Mouse (Mus musculus): Measurements from ENCODE around the gene 1810037I17Rik. TPM values are rescaled to one million over a fixed set of nuclear protein-coding genes. Genes with fewer than 3 reads are reported as not detected.
A peak's percentile ranks its signal among the peaks of the same experiment; 100 is the strongest.

Gene 1810037I17Rik
- 73.1 and 86.1 TPM in 2 replicates for polyA plus RNA-seq (2012; rRNA removed)

DNA sequence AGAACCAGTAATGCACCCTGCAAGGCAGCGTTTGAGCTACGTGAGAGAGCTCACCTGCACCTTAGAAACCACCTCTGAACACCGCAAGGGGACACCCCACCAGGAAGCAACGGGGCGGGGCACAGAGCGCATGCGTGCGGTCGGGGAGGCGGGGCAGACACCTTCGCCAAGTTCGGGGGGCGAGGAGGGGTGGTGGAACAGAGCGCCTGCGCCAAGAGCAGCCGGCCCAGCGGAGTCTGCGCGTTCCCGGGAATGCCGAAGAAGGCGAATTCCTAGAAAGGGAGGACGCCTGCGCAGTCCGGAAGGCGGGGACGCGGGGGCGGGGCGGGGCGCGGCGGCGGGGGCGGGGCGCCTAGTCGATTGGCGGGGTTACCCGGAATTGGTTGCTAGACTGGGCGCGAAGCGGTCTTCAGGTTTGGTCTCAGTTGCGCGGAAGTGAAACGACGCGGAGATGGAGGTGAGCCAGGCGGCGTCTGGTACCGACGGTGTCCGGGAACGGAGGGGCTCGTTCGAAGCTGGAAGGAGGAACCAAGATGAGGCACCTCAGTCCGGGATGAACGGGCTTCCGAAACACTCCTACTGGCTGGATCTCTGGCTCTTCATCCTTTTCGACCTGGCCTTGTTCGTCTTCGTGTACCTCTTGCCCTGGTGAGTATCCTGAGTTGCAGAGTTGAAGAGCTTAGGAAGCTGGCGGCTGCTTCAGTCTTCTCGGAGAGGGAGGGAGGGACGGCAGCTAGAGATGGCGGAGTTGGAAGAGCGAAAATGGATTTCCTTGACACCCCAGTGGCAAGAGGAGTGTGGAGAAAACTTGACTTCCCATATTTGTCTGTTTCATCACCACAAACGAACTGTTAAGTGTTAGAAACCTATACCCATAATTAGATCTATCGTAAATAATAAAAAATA, at the start of gene 1810037I17Rik:
1810037I17Rik (plus strand) TSS at position 195 of the 906 bp plus-strand sequence.
- DNase-seq (ENCODE audit: low spot score), result peak; percentile 98

DNA sequence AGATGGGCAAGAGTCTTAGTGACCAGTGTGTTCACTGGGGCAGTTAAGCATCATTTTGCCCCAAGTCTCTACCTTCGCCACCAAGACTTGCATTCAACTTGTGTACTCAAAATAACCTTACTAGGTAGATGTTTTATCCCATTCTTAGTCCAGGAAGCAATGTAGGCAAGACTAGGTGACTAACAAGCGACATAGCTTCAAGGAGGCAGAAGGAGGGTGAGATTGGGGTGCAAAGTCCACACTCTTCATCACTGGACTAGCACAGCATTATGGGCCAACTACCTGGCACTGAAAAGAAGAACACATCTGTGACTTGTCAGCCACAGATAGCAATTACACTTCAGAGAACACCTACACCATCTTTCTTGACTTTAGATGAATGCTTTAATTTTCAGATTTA, 47.1 kb upstream of the 1810037I17Rik start:
- DNase-seq (ENCODE audit: low spot score), result no peak

DNA sequence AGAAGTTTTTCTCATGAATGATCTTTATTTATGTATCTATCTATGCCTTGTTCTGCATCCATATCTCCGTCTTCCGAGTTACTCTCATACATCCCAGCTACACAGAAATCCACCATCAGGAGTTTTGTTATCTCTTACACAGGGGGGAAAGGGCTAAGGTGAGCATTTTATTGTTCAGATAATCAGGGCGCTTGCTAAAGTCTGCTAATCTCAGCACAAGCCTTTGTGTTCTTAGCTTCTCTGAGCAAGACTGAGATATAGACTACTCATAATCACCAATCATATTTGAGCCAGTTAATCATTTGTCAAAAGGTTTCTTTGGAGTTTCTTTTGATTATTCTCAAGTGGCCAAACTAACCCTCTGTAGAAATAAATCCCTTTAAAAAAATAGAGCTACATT, 46.5 kb upstream of the 1810037I17Rik start:
- DNase-seq (ENCODE audit: low spot score), result no peak

DNA sequence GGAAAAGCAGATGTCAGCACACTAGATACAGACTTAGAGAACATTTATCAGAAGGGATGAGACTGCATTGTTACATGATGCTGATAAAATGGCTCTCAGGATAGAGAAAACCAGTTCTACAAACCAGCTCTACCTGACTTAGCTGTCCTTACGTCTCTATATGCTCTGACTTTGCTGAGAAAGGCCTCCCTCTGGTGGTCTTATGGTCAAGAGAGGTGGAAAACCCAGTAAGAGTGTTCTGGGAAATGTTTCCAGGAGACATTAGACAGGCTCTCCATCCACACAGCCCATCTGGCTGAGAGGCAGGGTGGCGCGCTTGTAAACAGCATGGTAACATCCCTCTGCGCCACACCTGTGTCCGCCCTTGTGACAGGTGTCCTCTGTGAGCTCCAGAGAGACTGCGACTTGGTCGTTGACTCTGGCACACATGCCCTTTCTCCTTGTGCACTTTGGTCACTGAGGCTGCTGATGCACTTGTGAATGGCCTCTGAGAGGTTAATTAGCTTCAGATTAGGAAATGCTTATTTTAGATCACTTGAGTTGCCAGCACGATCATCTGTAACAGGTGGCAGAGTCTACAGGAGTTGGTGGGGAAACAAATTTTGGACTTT, 45.2 kb upstream of the 1810037I17Rik start:
- no peak for DNase-seq (ENCODE audit: low spot score)

DNA sequence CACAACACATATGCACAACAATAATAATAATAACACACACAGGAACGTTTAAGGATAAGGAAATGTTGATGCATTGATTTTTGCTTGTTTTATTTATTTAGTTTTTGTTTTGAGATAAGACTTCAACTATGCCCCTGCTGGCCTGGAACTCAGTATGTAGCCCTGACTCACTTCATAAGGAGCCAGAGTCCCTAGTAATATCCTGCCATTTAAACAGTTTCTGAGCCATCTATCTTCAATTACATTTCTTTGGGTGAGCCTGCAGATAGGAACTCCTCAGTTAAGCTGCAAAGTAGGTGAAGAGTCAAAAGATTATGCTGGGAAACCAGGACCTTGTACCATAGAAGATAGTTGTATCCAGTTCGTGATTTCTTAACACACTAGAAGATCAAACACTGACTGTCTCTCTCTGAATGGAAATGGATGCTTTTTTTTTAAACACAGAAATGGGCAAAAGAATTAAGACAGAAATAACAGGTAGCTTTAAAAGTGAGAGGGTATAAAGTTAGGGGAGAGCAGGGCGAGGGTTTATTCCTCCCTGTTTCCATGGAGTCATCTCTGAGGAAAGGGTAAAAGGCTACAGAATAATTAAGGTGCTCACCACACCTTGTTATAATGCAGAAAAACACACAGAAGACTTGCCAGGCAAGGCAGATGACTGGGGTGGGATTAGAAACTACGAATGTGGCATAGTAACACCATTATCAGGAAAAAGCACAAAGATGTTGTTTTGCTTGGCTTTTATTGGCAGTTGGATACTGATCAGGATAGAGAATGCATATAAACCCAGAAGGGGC, 36.3 kb upstream of the 1810037I17Rik start:
- no peak for DNase-seq (ENCODE audit: low spot score)

DNA sequence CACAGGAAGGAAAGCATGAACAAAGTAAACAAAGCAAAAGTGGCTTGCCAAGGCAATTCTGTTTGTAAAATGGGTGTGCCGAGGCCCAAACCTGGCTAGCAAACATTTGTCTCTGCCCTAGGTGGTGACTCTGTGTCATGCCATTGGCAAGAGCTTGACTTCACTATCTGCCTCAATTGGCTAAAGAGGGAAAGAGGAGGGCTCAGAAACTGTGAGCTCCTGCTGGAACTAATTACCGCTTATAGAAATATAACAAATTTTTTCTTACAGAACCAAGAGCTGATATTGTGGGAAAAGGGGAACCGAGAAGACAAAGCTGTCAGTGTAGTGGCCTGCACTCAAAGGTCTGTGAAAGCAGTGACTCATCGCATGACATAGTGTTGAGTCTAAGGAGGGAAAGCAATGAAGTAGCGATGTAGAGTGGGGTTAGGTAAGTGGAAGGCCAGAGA, 35.6 kb upstream of the 1810037I17Rik start:
- DNase-seq (ENCODE audit: low spot score), result no peak

DNA sequence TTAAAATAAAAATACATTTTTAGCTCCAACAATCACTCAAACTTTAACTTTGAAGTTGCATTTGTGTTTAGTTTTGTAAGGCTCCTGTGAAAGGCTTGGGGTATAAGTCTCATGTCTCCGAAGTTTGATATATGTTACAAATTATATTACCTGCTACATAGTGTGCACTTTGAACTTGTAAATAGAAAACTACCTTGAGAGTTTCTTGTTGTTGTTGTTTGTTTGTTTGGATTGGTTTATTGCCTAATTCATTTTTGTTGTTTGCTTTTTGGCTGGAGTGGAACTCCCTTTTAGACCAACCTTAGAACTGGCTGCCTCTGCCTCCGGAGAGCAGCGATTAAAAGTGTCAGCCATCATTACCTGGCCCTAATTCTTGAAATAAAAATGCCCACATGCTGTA, 29.2 kb upstream of the 1810037I17Rik start, which contains the start of gene Fabp2:
Fabp2 (plus strand) TSS at position 301 of the 400 bp plus-strand sequence.
- no peak for DNase-seq (ENCODE audit: low spot score)

DNA sequence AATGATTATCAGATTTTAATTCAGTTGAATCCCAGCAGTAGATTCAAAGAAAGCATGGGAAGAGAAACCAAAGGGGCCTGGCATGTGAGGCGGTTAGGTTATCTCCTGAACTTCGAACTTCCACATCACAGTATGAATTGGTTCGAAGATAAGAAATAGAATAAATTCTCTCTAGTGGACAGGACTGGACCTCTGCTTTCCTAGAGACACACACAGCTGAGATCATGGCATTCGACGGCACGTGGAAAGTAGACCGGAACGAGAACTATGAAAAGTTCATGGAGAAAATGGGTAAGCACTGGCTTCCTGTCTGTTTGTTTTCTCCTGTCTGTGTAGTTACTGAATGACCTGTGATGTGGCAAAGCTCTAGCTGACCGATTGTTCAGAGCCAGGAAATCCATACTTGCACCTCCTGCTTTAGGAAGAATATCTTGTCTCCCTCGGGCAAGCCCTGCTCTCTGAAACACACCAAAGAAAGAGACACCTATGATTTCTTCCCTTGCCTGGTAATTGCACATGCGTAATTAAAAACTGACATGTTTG, 28.7 kb upstream of the 1810037I17Rik start:
- no peak for DNase-seq (ENCODE audit: low spot score)

DNA sequence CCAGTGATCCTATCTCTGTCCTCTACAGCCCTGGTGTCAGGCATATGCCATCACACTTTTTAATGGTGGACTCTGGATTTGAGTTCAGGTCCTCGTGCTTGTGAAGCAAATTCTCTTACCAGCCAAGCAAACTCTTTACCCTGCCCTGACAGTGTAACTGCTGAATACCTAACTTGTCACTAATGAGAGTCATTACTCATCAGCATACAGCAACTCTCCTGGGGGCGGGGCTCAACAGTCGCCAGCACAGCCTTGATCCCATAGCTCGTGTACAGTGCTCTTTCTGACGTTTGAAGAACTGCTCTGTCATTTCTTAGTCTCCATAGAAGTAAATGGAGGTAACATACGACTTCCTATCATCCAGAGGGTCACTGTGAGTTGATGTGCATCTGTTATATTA, 25.7 kb upstream of the 1810037I17Rik start:
- DNase-seq (ENCODE audit: low spot score), result no peak

DNA sequence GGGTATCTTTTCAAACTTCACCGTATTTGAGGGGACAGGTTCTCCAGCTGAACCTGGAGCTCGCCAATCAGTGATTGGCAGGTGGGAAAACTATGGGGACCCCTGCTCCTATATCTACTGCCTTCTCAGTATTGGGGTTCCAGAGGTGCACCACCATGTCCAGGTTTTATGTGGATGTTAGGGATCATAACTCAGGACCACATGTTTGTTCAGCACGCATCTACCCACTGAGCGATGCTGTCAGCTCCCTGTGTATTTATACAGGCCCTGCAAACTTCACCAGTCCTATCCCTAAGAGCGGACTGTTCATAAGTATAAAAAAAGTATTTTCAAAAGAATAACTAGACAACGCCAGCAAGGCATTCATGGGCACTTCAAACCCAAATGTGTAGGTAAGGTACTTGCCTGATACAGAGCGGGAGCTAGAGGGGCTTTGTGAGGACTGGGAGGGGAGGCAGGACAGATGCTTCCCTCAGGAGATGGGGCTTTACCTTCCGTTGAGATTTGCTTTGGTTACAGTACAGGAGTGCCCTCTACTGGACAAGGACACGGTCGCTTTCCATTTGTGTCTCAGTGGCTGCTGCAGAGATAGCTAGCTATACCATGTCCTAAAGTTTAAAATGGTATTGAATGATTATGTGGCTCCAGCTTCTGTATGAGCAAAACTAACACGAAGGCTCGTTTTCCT, 20.1 kb upstream of the 1810037I17Rik start:
- no peak for DNase-seq (ENCODE audit: low spot score)

DNA sequence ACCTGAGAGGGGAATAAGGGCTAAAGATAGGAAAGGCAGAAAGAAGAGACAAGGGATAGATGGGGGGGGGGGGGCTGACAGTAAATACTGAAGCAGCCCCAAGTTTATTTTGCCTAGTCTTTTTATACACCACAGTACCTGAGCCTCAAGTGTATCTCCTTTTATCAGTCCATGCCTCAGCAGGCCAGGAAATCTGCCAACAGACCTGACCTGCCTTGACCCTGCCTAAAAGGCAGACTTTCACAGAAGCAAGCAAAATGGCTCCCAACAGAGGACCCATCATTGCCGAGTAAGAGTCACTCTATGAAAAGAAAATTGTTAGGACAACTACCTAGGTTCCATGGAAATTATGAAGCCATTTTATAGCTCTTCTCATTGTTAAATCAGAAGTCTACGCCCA, 16.2 kb upstream of the 1810037I17Rik start:
- no peak for DNase-seq (ENCODE audit: low spot score)

DNA sequence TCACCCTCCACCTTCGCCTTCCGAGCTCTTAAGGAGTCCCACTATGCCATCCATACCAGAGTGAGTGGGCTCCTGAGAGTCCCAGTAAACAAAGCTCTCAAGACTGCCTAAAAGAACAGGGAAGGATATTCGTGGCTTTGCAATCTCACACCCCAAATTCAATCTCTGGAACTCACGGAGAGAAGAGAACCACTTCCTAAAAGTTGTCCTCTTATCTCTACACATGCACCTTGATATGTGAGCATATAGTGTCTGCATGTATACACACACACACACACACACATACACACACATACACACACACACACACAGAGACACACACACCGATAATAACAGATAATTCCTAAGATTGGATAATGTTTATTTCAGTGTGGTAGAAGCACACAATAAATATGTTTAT, 8.5 kb upstream of the 1810037I17Rik start:
- DNase-seq (ENCODE audit: low spot score), result no peak

DNA sequence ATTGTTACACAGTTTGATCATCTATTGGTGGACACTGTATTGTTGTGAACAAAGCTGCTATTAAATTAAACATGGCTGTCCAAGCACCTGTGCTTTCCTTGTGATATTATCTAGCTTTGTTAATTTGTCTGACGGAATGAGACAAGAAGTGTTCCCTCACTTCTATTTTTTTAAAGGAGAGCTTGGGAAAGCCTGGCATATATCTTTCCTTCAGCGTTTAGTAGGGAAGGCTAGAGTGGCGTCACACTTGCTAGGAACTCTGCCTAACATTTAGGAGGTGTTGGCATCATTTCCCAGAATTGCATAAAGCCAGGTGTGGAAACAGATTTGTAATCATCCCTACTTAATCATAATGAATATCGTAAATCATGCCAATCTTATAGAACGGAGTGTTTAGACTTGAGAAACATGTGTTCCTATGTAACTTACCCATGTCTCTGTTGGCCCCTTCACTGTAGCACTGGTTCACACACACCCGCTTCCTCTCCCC, 7.8 kb upstream of the 1810037I17Rik start:
- DNase-seq (ENCODE audit: low spot score), result no peak

DNA sequence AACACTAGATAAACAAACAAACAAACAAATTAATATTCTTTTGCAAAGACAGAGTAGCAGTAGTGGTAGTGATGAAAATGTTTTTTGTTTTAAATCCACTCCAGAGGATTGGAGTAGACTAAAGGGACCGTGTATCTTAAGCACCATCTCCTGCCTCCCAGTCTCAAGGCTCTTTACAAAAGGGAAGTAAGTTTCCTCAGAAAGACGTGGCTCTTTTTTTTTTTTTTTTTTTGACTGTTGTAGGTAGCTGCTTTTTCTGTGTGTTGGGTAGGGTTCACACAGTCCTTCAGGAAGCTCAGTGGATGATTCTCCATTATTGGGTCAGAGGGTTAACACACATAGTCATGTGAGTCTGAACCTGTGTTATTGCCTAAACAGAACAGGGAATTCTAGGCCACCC, 5.3 kb upstream of the 1810037I17Rik start:
- DNase-seq (ENCODE audit: low spot score), result no peak

DNA sequence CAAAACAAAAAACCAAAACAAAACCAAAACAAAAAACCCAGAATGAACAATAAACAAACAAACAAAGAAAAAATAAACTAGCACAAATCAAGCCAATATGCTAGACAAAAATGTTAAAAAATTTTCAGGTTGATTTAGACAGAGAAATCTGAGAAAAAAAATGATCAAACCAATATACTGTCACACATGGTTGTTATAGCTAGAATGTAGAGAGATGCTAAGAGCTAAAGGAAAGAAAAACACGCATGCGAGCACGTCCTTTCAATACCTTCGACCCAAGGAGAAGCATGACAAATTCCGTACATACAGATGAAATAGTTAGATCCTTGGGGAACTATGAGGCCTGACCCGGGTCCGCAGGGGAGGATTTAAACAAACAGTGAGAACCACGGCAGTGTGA, 4.7 kb upstream of the 1810037I17Rik start, which contains the start of gene Gm10959:
Gm10959 (minus strand) TSS at position 101 of the 400 bp plus-strand sequence.
- no peak for DNase-seq (ENCODE audit: low spot score)

DNA sequence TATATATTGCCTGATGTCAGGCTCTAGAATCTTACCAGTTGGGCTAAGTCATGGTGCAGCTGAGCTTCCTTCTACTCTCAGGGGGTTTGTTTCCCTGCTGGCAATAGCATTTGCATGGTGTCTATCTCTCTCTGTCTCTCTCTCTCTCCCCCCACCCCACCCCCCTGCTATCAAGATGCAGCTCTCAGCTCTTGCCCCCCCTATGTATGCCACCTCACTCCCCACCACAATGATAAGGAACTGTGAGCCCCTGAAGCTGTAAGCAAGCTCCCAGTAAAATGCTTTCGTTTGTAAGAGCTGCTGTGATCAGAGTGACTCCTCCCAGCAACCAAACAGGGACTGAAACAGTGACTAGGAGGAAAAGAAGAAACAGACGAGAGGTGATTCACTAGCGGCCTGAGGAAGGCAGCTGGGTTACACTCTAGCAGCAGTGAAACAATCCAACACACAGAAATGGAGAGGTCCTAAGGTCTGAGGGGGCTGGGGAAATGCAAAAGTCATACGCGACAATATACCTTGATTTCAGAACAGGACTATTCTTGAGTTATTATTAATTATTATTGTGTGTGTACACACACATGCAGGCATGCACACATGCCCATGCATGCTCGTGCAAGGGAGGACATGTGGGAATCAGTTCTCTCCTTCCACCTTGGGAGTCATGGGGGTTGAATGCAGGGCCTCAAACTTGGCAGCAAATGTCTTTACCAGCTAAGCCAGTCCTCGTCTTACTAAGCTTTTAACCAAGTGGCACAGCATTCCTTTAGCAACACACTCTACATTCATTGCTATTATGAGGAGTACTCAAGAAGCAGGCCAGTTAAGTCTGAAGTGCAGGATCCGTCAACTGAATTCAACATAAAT, 3.2 kb upstream of the 1810037I17Rik start:
- DNase-seq (ENCODE audit: low spot score), result peak; percentile 52

DNA sequence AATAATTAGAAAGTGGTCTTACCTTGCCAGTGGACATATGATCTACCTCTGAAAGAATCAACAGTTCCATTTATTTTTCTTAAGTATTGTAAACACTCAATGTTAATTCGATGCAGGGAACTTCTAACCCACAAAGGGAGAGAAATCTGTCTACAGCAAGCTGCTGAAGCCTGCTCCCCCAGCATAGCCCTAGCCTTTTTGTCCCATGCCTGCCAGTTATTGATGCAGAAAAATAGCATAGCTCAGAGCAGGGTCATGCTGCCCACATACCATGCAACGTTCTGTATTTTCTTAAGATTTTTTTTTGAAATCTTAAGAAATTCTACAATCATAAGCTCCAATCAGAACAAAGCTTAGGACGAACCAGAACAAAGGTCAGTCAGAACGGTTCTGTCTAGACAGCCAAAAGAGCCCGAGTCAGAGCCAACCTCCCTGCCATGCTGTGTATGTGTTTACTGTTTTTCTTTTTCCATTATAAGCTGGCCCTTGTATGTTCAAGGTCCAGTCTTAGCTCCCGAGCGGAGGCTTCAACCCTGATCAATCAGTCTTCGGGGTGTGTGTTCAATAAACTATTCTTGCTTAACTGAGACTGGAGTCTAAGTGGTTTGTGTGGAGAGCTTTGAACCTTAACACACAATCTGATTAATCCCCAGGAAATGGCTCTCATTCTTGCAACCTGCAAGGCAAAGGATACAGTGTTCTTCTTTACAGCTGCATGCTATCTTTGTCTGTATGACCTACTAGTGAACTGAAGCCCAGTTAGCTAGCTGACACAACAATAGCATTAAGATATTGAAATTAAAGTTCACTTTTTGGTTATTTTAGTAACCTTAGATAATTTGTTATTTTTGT, 2.1 kb upstream of the 1810037I17Rik start:
- no peak for DNase-seq (ENCODE audit: low spot score)

DNA sequence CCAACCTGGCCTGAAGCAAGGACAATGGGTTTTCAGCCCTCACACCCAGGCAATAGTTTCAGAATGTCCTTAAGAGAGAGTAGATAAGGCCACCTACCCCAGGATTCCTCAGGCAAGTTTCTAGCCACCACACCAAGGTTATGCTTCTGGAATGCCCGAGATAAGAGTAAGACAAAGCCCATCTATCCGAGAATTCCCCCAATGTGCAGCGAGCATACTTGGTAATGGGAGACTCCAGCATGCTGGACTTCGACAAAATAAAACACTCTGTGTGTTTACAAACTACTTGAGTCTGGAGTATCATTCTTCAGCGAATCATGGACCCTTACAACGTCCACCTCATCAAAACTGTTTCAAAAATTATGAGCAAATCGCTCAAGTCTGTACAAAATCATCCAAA, 856 bp upstream of the 1810037I17Rik start:
- no peak for DNase-seq (ENCODE audit: low spot score)

DNA sequence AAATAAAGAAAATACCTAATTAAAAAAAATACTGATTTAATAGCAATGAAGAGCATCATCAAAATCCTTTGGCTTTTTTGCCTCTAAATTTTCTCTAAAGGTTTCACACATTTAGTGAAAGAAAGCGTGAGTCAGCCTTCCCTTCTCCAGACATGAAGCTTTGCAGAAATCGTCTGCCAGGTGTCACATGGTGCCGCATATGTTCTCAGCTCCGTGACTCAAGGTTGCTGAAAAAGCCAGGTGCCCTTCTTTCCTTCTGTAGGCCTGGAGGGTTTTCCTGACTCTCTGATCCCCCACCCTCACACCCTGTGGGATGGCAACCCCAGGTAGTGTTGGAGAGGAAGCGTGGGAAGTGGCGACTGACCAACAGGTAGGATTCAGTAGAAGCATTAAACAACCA, 5.7 kb downstream of the 1810037I17Rik start:
- no peak for DNase-seq (ENCODE audit: low spot score)

Measured in urinary bladder, adult 2 months (tissue).